Mouse (Mus musculus) thymus, adult 18-20 months (tissue): ENCODE results near the gene Sirpb1a.
"Not testable (repeated sequence)": the region's sequence is repeated elsewhere in the genome, so short reads cannot be mapped to it uniquely, and the experiment has no call there.

Source experiments
- DNase-seq, 2 experiments: peaks; one replicate each; pipeline ENCODE4 v3.0.0; 2022; ENCODE audit warnings: mixed read lengths in 2 of 2

Sirpb1a gene

GRCm38 (mm10) chr3:15426447-15426846, at the start of gene Sirpb1a:
TSS of gene Sirpb1a (minus strand) at chr3:15426520.
- DNase-seq, result not testable (repeated sequence)

GRCm38 (mm10) chr3:15474831-15475230, 48.5 kb upstream of the Sirpb1a start:
- not testable (repeated sequence) for DNase-seq

- DNase-seq, result not testable (repeated sequence)
Measured at GRCm38 (mm10) chr3:15470158-15470557, 43.8 kb upstream of the Sirpb1a start.

- not testable (repeated sequence) for DNase-seq
Measured at GRCm38 (mm10) chr3:15443936-15444335, 17.6 kb upstream of the Sirpb1a start.

- not testable (repeated sequence) for DNase-seq
Measured at GRCm38 (mm10) chr3:15439844-15440243, 13.5 kb upstream of the Sirpb1a start.

GRCm38 (mm10) chr3:15427917-15428316, 1.6 kb upstream of the Sirpb1a start:
- DNase-seq, result no peak

GRCm38 (mm10) chr3:15355690-15356089, 70.6 kb downstream of the Sirpb1a start:
- DNase-seq, result not testable (repeated sequence)

- not testable (repeated sequence) for DNase-seq
Measured at GRCm38 (mm10) chr3:15350318-15350717, 76.0 kb downstream of the Sirpb1a start.

GRCm38 (mm10) chr3:15345606-15346005, 80.7 kb downstream of the Sirpb1a start:
- not testable (repeated sequence) for DNase-seq

- no peak for DNase-seq
Measured at GRCm38 (mm10) chr3:15340287-15340686, 86.0 kb downstream of the Sirpb1a start.

- no peak for DNase-seq
Measured at GRCm38 (mm10) chr3:15334182-15334581, 92.1 kb downstream of the Sirpb1a start.

GRCm38 (mm10) chr3:15332063-15332462, 94.3 kb downstream of the Sirpb1a start, which contains the start of gene Gm9733:
TSS of gene Gm9733 (minus strand) at chr3:15332302.
- DNase-seq, result no peak

GRCm38 (mm10) chr3:15331545-15331944, 94.8 kb downstream of the Sirpb1a start:
- DNase-seq, result no peak

- no peak for DNase-seq
Measured at GRCm38 (mm10) chr3:15329549-15329948, 96.8 kb downstream of the Sirpb1a start.
